Mouse (Mus musculus): ENCODE measurements around the gene Gm11077. TPM values are rescaled to one million over a fixed set of nuclear protein-coding genes. Genes with fewer than 3 reads are reported as not detected.

Gm11077 gene
- polyA plus RNA-seq, 1 experiment from 2014 or later: not detected

- WGBS (ENCODE audit: insufficient replicate concordance): 79% methylated on average over 1 of the region's 1 CpGs
- Histone ChIP-seq H3K27me3 (ENCODE audit: control insufficient read depth, insufficient read depth, low read length) (no peaks in the 10 kb centered on the region), H3K9ac (ENCODE audit: low read depth, low read length) (no peak overlapping the region), H3K4me2 (no peak overlapping the region), H3K9me3 (replicated peaks; ENCODE audit: control insufficient read depth, low read length) (no peaks in the 10 kb centered on the region), H3K4me3 (ENCODE audit: low read depth, low read length) (no peak overlapping the region), H3K36me3 (ENCODE audit: control insufficient read depth, insufficient read depth, low read length) (no peaks in the 10 kb centered on the region), H3K27ac (ENCODE audit: low read depth, low read length) (no peak overlapping the region), H3K4me1 (ENCODE audit: control insufficient read depth, insufficient read depth, low read length) (no peaks in the 10 kb centered on the region)
- no peak for ATAC-seq (replicated peaks; ENCODE audit: insufficient number of reproducible peaks, low FRiP score, low TSS enrichment)
These were observed 30.5 kb upstream of the Gm11077 start for GRCm38 (mm10) chr6:140698596-140698995.

DNA sequence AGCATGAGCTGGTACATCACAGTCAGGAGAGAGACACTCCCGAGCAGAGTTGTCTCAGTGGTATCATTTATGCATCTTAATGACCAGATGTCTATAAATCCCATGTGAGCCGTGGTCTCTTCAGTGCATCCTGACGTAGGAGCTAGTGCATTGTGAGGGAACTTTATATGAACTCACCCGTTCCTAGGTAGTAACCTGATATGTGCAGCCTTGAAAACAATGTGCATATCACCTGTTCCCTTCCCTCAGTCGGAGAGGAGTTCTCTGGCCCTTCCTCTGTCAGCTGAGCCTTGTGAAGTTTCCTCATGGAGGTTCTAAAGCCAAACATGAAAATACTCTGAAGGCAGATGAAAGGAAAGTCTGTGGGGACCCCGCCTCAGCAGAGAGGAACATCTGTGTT, 27.8 kb upstream of the Gm11077 start:
- 80% methylated on average over 6 of the region's 6 CpGs for WGBS (ENCODE audit: insufficient replicate concordance)
- Histone ChIP-seq H3K27ac (ENCODE audit: low read depth, low read length) (no peak overlapping the region), H3K4me2 (no peak overlapping the region), H3K4me3 (ENCODE audit: low read depth, low read length) (no peak overlapping the region), H3K9ac (ENCODE audit: low read depth, low read length) (no peak overlapping the region), H3K4me1 (ENCODE audit: control insufficient read depth, insufficient read depth, low read length) (no peaks in the 10 kb centered on the region), H3K27me3 (ENCODE audit: control insufficient read depth, insufficient read depth, low read length) (no peaks in the 10 kb centered on the region), H3K9me3 (replicated peaks; ENCODE audit: control insufficient read depth, low read length) (0 out of 2 replicates have a peak, but pooled peaks cover 4% of the 10 kb centered on the region), H3K36me3 (ENCODE audit: control insufficient read depth, insufficient read depth, low read length) (no peaks in the 10 kb centered on the region)
- ATAC-seq (replicated peaks; ENCODE audit: insufficient number of reproducible peaks, low FRiP score, low TSS enrichment): no peak

- no peak for ATAC-seq (replicated peaks; ENCODE audit: insufficient number of reproducible peaks, low FRiP score, low TSS enrichment)
- Histone ChIP-seq H3K9me3 (replicated peaks; ENCODE audit: control insufficient read depth, low read length) (0 out of 2 replicates have a peak, but pooled peaks cover 4% of the 10 kb centered on the region), H3K27ac (ENCODE audit: low read depth, low read length) (no peak overlapping the region), H3K9ac (ENCODE audit: low read depth, low read length) (no peak overlapping the region), H3K4me3 (ENCODE audit: low read depth, low read length) (no peak overlapping the region), H3K27me3 (ENCODE audit: control insufficient read depth, insufficient read depth, low read length) (no peaks in the 10 kb centered on the region), H3K36me3 (ENCODE audit: control insufficient read depth, insufficient read depth, low read length) (no peaks in the 10 kb centered on the region), H3K4me2 (no peak overlapping the region), H3K4me1 (ENCODE audit: control insufficient read depth, insufficient read depth, low read length) (peaks cover 7% of the 10 kb centered on the region)
- 92% methylated on average over 10 of the region's 10 CpGs for WGBS (ENCODE audit: insufficient replicate concordance)
These were observed 24.0 kb upstream of the Gm11077 start for GRCm38 (mm10) chr6:140705132-140705531.

DNA sequence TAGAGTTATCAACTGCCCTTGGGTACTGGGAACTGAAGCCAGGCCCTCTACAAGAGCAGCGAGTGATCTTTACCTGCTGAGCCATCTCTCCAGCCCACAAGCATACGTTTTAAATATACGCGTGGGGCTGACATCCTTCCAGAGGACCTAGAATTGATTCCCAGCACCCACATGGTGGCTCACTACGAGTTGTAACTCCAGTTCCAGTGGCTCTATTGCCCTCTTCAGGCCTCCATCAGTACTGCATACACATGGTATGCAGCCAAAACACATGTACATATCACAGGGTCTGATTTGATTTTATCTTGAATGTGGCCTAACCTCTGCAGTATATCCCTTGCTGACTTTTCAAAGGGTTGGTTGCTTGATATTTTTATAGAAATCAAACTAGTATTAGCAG, 23.0 kb upstream of the Gm11077 start:
- Histone ChIP-seq H3K36me3 (ENCODE audit: control insufficient read depth, insufficient read depth, low read length) (no peaks in the 10 kb centered on the region), H3K4me1 (ENCODE audit: control insufficient read depth, insufficient read depth, low read length) (peaks cover 7% of the 10 kb centered on the region), H3K27me3 (ENCODE audit: control insufficient read depth, insufficient read depth, low read length) (no peaks in the 10 kb centered on the region), H3K4me3 (ENCODE audit: low read depth, low read length) (no peak overlapping the region), H3K9me3 (replicated peaks; ENCODE audit: control insufficient read depth, low read length) (0 out of 2 replicates have a peak, but pooled peaks cover 4% of the 10 kb centered on the region), H3K27ac (ENCODE audit: low read depth, low read length) (no peak overlapping the region), H3K4me2 (no peak overlapping the region), H3K9ac (ENCODE audit: low read depth, low read length) (no peak overlapping the region)
- 94% methylated on average over 5 of the region's 5 CpGs for WGBS (ENCODE audit: insufficient replicate concordance)
- no peak for ATAC-seq (replicated peaks; ENCODE audit: insufficient number of reproducible peaks, low FRiP score, low TSS enrichment)

DNA sequence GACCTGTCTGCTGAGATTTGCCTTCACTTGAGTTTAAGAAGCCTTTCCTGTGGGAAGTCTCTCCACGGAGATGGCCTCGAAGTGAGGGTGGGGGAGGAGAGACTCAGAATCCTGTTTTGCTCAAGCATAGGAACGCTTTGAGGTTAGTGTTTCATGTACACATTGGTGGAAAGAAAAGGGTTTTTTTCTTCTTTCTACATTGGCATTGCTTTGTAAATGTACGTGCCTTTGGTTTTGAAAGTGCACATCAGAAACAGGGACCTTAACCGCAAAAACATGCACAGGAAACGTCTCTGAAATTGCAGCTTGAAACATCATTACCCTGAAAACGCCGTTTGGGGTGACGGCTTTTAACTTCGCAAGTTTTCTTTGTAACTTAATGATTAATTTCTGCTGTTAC, 21.0 kb upstream of the Gm11077 start:
- Histone ChIP-seq H3K9ac (ENCODE audit: low read depth, low read length) (no peak overlapping the region), H3K36me3 (ENCODE audit: control insufficient read depth, insufficient read depth, low read length) (no peaks in the 10 kb centered on the region), H3K27me3 (ENCODE audit: control insufficient read depth, insufficient read depth, low read length) (no peaks in the 10 kb centered on the region), H3K4me3 (ENCODE audit: low read depth, low read length) (no peak overlapping the region), H3K27ac (ENCODE audit: low read depth, low read length) (no peak overlapping the region), H3K9me3 (replicated peaks; ENCODE audit: control insufficient read depth, low read length) (0 out of 2 replicates have a peak, but pooled peaks cover 4% of the 10 kb centered on the region), H3K4me1 (ENCODE audit: control insufficient read depth, insufficient read depth, low read length) (peaks cover 7% of the 10 kb centered on the region), H3K4me2 (no peak overlapping the region)
- ATAC-seq (replicated peaks; ENCODE audit: insufficient number of reproducible peaks, low FRiP score, low TSS enrichment): no peak
- 70% methylated on average over 10 of the region's 10 CpGs for WGBS (ENCODE audit: insufficient replicate concordance)

- H3K36me3 ChIP-seq (ENCODE audit: control insufficient read depth, insufficient read depth, low read length): no peaks in the 10 kb centered on the region
- 71% methylated on average over 6 of the region's 6 CpGs for WGBS (ENCODE audit: insufficient replicate concordance)
- H3K4me3 ChIP-seq (ENCODE audit: low read depth, low read length): no peak overlapping the region
- no peak overlapping the region for H3K9ac ChIP-seq (ENCODE audit: low read depth, low read length)
- no peaks in the 10 kb centered on the region for H3K27me3 ChIP-seq (ENCODE audit: control insufficient read depth, insufficient read depth, low read length)
- H3K9me3 ChIP-seq (replicated peaks; ENCODE audit: control insufficient read depth, low read length): 0 out of 2 replicates have a peak, but pooled peaks cover 4% of the 10 kb centered on the region
- H3K4me2 ChIP-seq: no peak overlapping the region
- no peak overlapping the region for H3K27ac ChIP-seq (ENCODE audit: low read depth, low read length)
- peaks cover 7% of the 10 kb centered on the region for H3K4me1 ChIP-seq (ENCODE audit: control insufficient read depth, insufficient read depth, low read length)
- no peak for ATAC-seq (replicated peaks; ENCODE audit: insufficient number of reproducible peaks, low FRiP score, low TSS enrichment)
These were observed 19.5 kb upstream of the Gm11077 start for GRCm38 (mm10) chr6:140709415-140710107.

- no peak overlapping the region for H3K4me2 ChIP-seq
- H3K27me3 ChIP-seq (ENCODE audit: control insufficient read depth, insufficient read depth, low read length): no peaks in the 10 kb centered on the region
- 8% methylated on average over 11 of the region's 11 CpGs for WGBS (ENCODE audit: insufficient replicate concordance)
- H3K9me3 ChIP-seq (replicated peaks; ENCODE audit: control insufficient read depth, low read length): no peaks in the 10 kb centered on the region
- H3K27ac ChIP-seq (ENCODE audit: low read depth, low read length): no peak overlapping the region
- no peaks in the 10 kb centered on the region for H3K4me1 ChIP-seq (ENCODE audit: control insufficient read depth, insufficient read depth, low read length)
- no peak overlapping the region for H3K4me3 ChIP-seq (ENCODE audit: low read depth, low read length)
- no peak for ATAC-seq (replicated peaks; ENCODE audit: insufficient number of reproducible peaks, low FRiP score, low TSS enrichment)
- H3K36me3 ChIP-seq (ENCODE audit: control insufficient read depth, insufficient read depth, low read length): no peaks in the 10 kb centered on the region
- H3K9ac ChIP-seq (ENCODE audit: low read depth, low read length): no peak overlapping the region
These were observed 16.3 kb upstream of the Gm11077 start for GRCm38 (mm10) chr6:140712754-140713153.

- no peaks in the 10 kb centered on the region for H3K27me3 ChIP-seq (ENCODE audit: control insufficient read depth, insufficient read depth, low read length)
- no peak overlapping the region for H3K27ac ChIP-seq (ENCODE audit: low read depth, low read length)
- no peaks in the 10 kb centered on the region; the same call in 1 of the 2 replicates for H3K9me3 ChIP-seq (replicated peaks; ENCODE audit: control insufficient read depth, low read length)
- WGBS (ENCODE audit: insufficient replicate concordance): 19% methylated on average over 10 of the region's 10 CpGs
- no peaks in the 10 kb centered on the region for H3K36me3 ChIP-seq (ENCODE audit: control insufficient read depth, insufficient read depth, low read length)
- no peak for ATAC-seq (replicated peaks; ENCODE audit: insufficient number of reproducible peaks, low FRiP score, low TSS enrichment)
- H3K4me1 ChIP-seq (ENCODE audit: control insufficient read depth, insufficient read depth, low read length): no peaks in the 10 kb centered on the region
- no peak overlapping the region for H3K9ac ChIP-seq (ENCODE audit: low read depth, low read length)
- no peak overlapping the region for H3K4me3 ChIP-seq (ENCODE audit: low read depth, low read length)
- no peak overlapping the region for H3K4me2 ChIP-seq
These were observed 14.1 kb upstream of the Gm11077 start for GRCm38 (mm10) chr6:140714905-140715365.

DNA sequence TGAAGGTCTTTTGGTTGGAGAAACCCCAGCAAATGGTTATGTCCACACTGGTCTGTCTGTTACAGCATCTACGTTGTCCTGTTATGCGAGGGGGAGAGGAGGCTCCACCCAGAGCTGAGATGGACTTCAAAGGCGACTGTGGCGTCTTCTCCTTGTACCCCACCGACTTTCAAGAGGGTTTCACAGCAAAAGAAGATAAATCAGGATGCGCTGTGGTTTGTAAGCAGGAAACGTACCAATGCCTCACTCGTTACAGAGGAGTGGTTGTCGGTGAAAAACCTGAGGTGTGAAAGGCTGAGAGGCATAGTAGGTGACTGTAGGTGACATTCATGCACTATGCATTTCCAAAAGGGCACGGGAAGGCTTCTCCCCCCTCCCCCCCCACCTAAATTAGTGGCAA, 7.0 kb upstream of the Gm11077 start:
- WGBS (ENCODE audit: insufficient replicate concordance): 59% methylated on average over 10 of the region's 10 CpGs
- Histone ChIP-seq H3K4me2 (no peak overlapping the region), H3K36me3 (ENCODE audit: control insufficient read depth, insufficient read depth, low read length) (no peaks in the 10 kb centered on the region), H3K4me3 (ENCODE audit: low read depth, low read length) (no peak overlapping the region), H3K27ac (ENCODE audit: low read depth, low read length) (no peak overlapping the region), H3K9ac (ENCODE audit: low read depth, low read length) (no peak overlapping the region), H3K27me3 (ENCODE audit: control insufficient read depth, insufficient read depth, low read length) (no peaks in the 10 kb centered on the region), H3K9me3 (replicated peaks; ENCODE audit: control insufficient read depth, low read length) (no peaks in the 10 kb centered on the region; the same call in 1 of the 2 replicates), H3K4me1 (ENCODE audit: control insufficient read depth, insufficient read depth, low read length) (no peaks in the 10 kb centered on the region)
- no peak for ATAC-seq (replicated peaks; ENCODE audit: insufficient number of reproducible peaks, low FRiP score, low TSS enrichment)

Measured in heart, embryonic 11.5 days (tissue).